Mouse (Mus musculus): ENCODE measurements at regions not wholly inside any gene's neighbourhood (a gene's known extent, or its start where the extent isn't known, plus 50 kb on each side); places are given as distances from the start of the nearest gene placed in this dataset.

- DNase-seq = no peak
Observed at GRCm38 (mm10) chr11:43370025-43370424, 56.0 kb downstream of the Pttg1 start.

- DNase-seq = no peak
Observed at GRCm38 (mm10) chr11:43368346-43368745, 57.7 kb downstream of the Pttg1 start.

GRCm38 (mm10) chr11:43361858-43362257 lies 64.2 kb downstream of the Pttg1 start:
- DNase-seq = no peak

- DNase-seq = no peak
Observed at GRCm38 (mm10) chr11:43358390-43359291, 67.4 kb downstream of the Pttg1 start.

DNA sequence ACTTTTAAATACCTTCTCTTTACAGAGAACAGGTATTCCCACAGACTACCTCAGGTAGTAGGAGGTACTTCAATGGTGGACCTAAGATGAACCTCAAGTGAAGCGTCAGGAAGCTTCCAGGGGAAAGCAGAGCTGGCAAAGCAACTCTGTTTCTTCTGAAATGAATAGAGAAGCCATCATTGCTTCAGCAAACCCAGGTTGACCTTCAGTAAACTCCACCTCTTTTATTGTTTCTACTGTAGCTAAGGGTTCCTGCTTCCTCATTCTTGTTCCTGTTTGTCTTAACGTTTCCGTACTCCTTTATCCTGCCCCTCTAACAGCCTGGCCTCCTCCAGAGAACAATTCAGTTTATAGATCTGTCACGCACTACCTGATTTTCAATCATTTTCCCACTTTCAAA lies 72.4 kb downstream of the Pttg1 start:
- no peak for DNase-seq

- DNase-seq = no peak
Observed at GRCm38 (mm10) chr11:43353030-43353429, 73.0 kb downstream of the Pttg1 start.

DNA sequence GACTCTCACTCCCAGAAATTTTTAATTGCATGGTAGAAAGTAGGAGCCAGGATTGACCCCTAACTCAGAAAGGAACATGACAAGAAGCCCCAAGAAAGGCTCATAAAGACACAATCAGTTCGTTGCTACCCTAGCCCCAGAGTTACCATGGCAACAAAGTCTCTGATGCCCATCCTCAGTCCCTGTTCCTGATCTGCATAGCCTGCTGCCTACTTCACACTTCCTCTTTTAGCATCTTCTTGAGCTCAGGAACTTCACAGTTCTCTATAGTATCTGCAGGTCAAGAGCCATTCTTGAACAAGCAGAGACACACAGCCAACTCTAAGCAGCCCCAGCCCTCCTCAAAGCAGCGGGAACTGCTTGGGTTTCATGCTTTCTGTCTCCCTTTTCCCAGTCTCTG lies 74.2 kb downstream of the Pttg1 start:
- DNase-seq = no peak

DNA sequence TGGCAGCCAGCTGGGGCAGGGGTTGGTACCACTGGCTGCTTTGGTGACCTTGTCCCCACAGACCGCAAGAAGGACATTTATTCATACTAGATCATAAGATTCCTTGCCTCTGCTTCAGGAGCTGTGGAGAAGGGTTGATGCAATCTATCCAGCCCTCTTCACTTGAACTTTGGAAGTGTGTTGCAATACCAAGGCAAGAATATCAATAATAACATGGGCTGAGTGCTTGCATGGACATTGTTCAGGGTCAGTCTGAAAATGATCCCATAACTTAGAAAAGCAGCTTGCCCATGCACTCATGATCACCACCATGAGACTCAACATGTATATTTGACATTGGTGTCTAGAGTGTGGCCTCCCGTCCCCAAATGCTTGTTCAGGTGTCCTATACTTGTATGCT lies 74.7 kb downstream of the Pttg1 start:
- no peak for DNase-seq

- no peak for DNase-seq
Observed at GRCm38 (mm10) chr11:43350242-43350641, 75.8 kb downstream of the Pttg1 start.

- DNase-seq = no peak
Observed at GRCm38 (mm10) chr11:43349564-43349963, 76.5 kb downstream of the Pttg1 start.

GRCm38 (mm10) chr11:43348571-43348970 lies 77.5 kb downstream of the Pttg1 start:
- peak; percentile 81 for DNase-seq

GRCm38 (mm10) chr11:43346489-43346888 lies 79.6 kb downstream of the Pttg1 start:
- no peak for DNase-seq

GRCm38 (mm10) chr11:43344767-43345561 lies 81.1 kb downstream of the Pttg1 start:
- no peak for DNase-seq

- no peak for DNase-seq
Observed at GRCm38 (mm10) chr11:43343574-43343973, 82.5 kb downstream of the Pttg1 start.

- DNase-seq = no peak
Observed at GRCm38 (mm10) chr11:43338377-43338993, 87.6 kb downstream of the Pttg1 start.

DNA sequence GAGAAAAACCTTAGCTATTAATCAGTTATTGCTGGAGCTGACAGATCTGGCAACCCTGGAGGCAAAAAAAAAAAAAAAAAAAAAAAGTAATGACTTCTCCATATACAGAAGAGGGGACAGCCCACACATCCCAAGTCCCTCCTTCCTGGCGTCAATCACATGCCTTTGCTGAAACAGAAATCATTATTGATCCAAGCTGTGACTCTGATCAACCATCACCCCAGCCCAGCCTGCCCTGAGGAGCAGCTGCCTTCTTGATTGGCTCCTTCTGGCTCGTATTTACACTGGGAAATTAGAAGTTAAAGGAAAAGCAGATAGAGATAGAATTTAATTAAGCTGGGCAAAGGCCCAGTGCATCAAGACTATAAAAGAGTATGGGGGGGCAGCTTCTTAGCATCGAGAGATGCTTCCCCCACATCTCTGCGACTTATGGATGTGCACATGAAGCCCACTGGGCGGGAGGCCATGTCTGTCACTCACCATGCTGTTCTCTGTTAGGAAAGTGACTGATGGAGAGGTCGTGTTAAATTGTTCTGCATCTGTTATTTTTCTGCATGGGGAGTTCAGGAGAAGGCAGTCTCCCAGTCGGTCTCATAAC lies 90.3 kb downstream of the Pttg1 start:
- DNase-seq = no peak

- DNase-seq = no peak
Observed at GRCm38 (mm10) chr11:43333547-43333946, 92.5 kb downstream of the Pttg1 start.

DNA sequence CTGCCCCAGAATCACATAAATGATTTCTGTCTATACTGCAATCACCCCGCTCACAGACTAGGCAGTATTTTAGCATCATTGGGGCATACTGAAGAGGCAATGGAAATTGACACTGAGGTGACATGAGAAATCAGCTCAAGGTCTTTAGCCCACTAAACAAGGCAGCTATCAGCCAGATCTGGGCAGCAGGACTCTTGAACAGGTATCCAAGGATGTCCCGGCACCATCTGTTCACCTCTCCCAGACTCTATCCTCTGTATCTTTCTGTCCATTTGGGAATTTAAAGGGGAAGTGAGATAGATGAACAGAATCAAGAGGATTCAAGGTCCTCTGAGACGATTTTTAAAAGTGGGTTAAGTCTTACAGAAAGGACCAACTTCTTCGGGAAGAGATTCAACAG lies 112.1 kb downstream of the Pttg1 start:
- DNase-seq = peak; percentile 36
